Mouse (Mus musculus) heart, embryonic 10.5 days (tissue): ENCODE results near the gene Krtap2-4. TPM values are rescaled to one million over a fixed set of nuclear protein-coding genes. Genes with fewer than 3 reads are reported as not detected.

Source experiments
- DNase-seq: peaks from one replicate; pipeline ENCODE4 v3.0.0-alpha.2; 2017; ENCODE audit warnings: low spot score
- H3K27ac ChIP-seq: fragments of 300-500 bp; sonication (generic); 2 replicates; pipeline ENCODE4 v1.5.1; 2016; ENCODE audit warnings: mild to moderate bottlenecking
- H3K27me3 ChIP-seq: fragments of 300-500 bp; sonication (generic); 2 replicates; pipeline ENCODE4 v1.6.1; 2016; ENCODE audit warnings: mild to moderate bottlenecking; ENCODE audit not compliant: poor library complexity, insufficient read depth, severe bottlenecking
- H3K36me3 ChIP-seq: fragments of 300-500 bp; sonication (generic); 2 replicates; pipeline ENCODE4 v1.6.1; 2016; ENCODE audit warnings: mild to moderate bottlenecking, moderate library complexity
- H3K4me1 ChIP-seq: fragments of 300-500 bp; sonication (generic); 2 replicates; pipeline ENCODE4 v1.6.1; 2016; ENCODE audit warnings: mild to moderate bottlenecking
- H3K4me3 ChIP-seq: fragments of 300-500 bp; sonication (generic); 2 replicates; pipeline ENCODE4 v1.5.1; 2016; ENCODE audit warnings: mild to moderate bottlenecking, moderate library complexity
- H3K9me3 ChIP-seq: fragments of 300-500 bp; sonication (generic); 2 replicates; pipeline ENCODE4 v1.6.1; 2016; ENCODE audit warnings: mild to moderate bottlenecking, moderate library complexity
- WGBS: fragments of 180-500 bp; shearing (Covaris S2); methylation state at CpG from one replicate; pipeline ENCODE4 v1.1.7; 2016; 5-methylcytosine and 5-hydroxymethylcytosine counted together
- polyA plus RNA-seq: library from polyadenylated mRNA; unstranded; fragments of >200 nt; fragmentation: Nextera tagmentation; extraction: Ambion mirVana; gene quantifications from 2 replicates; pipeline ENCODE4 v1.2.1, GENCODE M21; 2016

The Krtap2-4 gene
- polyA plus RNA-seq, 1 experiment from 2014 or later = not detected

- DNase-seq = peak; percentile 85
- under 1% methylated on average over 7 of the region's 7 CpGs for WGBS
Observed at GRCm38 (mm10) chr11:99574106-99574505, 40.5 kb downstream of the Krtap2-4 start.

GRCm38 (mm10) chr11:99573164-99573563, 41.5 kb downstream of the Krtap2-4 start:
- Histone ChIP-seq H3K9me3 (no peaks in the 10 kb centered on the region), H3K4me1 (no peaks in the 10 kb centered on the region), H3K36me3 (no peaks in the 10 kb centered on the region), H3K27ac (no peak overlapping the region), H3K4me3 (no peak overlapping the region), H3K27me3 (no peaks in the 10 kb centered on the region)
- 62% methylated on average over 4 of the region's 4 CpGs for WGBS
- DNase-seq = no peak

More at GRCm38 (mm10) chr11:99574106-99574505, 40.5 kb downstream of the Krtap2-4 start:
- Histone ChIP-seq H3K27me3 (no peaks in the 10 kb centered on the region), H3K9me3 (no peaks in the 10 kb centered on the region), H3K4me3 (no peak overlapping the region), H3K4me1 (no peaks in the 10 kb centered on the region), H3K36me3 (no peaks in the 10 kb centered on the region), H3K27ac (no peak overlapping the region)

GRCm38 (mm10) chr11:99566530-99566929, 48.1 kb downstream of the Krtap2-4 start, which contains the start of gene Krtap3-1:
Krtap3-1 (minus strand) TSS chr11:99566630.
- no peak within 1 kb of the TSS for H3K4me3 ChIP-seq
- no peak within 1 kb of the TSS for H3K27ac ChIP-seq
- no peaks in the 10 kb centered on the region for H3K9me3 ChIP-seq
- DNase-seq = no peak
- 86% methylated on average over 7 of the region's 7 CpGs for WGBS
- H3K36me3 ChIP-seq = no peaks in the 10 kb centered on the region
- no peaks in the 10 kb centered on the region for H3K4me1 ChIP-seq
- no peaks in the 10 kb centered on the region for H3K27me3 ChIP-seq

Other genes starting within 250 kb of the Krtap2-4 start
- 0.20 and 0.39 TPM in 2 replicates for gene Krt28, start 239.9 kb downstream of the Krtap2-4 start, polyA plus RNA-seq
- 11.4 and 14.6 TPM in 2 replicates for gene Krt10, start 225.5 kb downstream of the Krtap2-4 start, polyA plus RNA-seq
- gene Krt12, start 192.6 kb downstream of the Krtap2-4 start, polyA plus RNA-seq = not detected in 2 replicates
- gene Krt20, start 176.7 kb downstream of the Krtap2-4 start, polyA plus RNA-seq = 6.6 and 9.5 TPM in 2 replicates
- gene Krt23, start 121.7 kb downstream of the Krtap2-4 start, polyA plus RNA-seq = 0.15 and 0.38 TPM in 2 replicates
- not detected in 2 replicates for gene Krt39, start 93.5 kb downstream of the Krtap2-4 start, polyA plus RNA-seq
- gene Krt40, start 71.7 kb downstream of the Krtap2-4 start, polyA plus RNA-seq = not detected in 2 replicates
- gene Krtap3-3, start 64.0 kb downstream of the Krtap2-4 start, polyA plus RNA-seq = not detected in 2 replicates
- gene Krtap3-2, start 58.0 kb downstream of the Krtap2-4 start, polyA plus RNA-seq = not detected in 2 replicates
- gene Gm11939, start 55.4 kb downstream of the Krtap2-4 start, polyA plus RNA-seq = not detected in 2 replicates
- gene Krtap3-1, start 48.2 kb downstream of the Krtap2-4 start, polyA plus RNA-seq = not detected in 2 replicates
- gene Krtap1-5, start 33.8 kb downstream of the Krtap2-4 start, polyA plus RNA-seq = not detected in 2 replicates
- gene Krtap1-4, start 31.2 kb downstream of the Krtap2-4 start, polyA plus RNA-seq = not detected in 2 replicates
- gene Krtap1-3, start 23.5 kb downstream of the Krtap2-4 start, polyA plus RNA-seq = not detected in 2 replicates
- gene Krtap9-3, start 16.7 kb downstream of the Krtap2-4 start, polyA plus RNA-seq = not detected in 2 replicates
- gene Gm11938, start 11.5 kb downstream of the Krtap2-4 start, polyA plus RNA-seq = not detected in 2 replicates
- gene Gm11937, start 4.7 kb downstream of the Krtap2-4 start, polyA plus RNA-seq = not detected in 2 replicates
- gene Gm11562, start 5.6 kb upstream of the Krtap2-4 start, polyA plus RNA-seq = not detected in 2 replicates
- gene Krtap4-1, start 13.4 kb upstream of the Krtap2-4 start, polyA plus RNA-seq = not detected in 2 replicates
- gene Krtap4-2, start 20.2 kb upstream of the Krtap2-4 start, polyA plus RNA-seq = not detected in 2 replicates
- gene Krtap4-7, start 29.2 kb upstream of the Krtap2-4 start, polyA plus RNA-seq = not detected in 2 replicates
- not detected in 2 replicates for gene Gm11555, start 35.4 kb upstream of the Krtap2-4 start, polyA plus RNA-seq
- not detected in 2 replicates for gene Gm11563, start 44.1 kb upstream of the Krtap2-4 start, polyA plus RNA-seq
- not detected in 2 replicates for gene Krtap4-6, start 51.1 kb upstream of the Krtap2-4 start, polyA plus RNA-seq
- not detected in 2 replicates for gene Gm14190, start 75.9 kb upstream of the Krtap2-4 start, polyA plus RNA-seq
- gene Gm14180, start 119.4 kb upstream of the Krtap2-4 start, polyA plus RNA-seq = not detected in 2 replicates
- gene Gm11595, start 158.1 kb upstream of the Krtap2-4 start, polyA plus RNA-seq = not detected in 2 replicates
- not detected in 2 replicates for gene Krtap4-8, start 165.9 kb upstream of the Krtap2-4 start, polyA plus RNA-seq
- not detected in 2 replicates for gene Krtap4-9, start 170.4 kb upstream of the Krtap2-4 start, polyA plus RNA-seq
- not detected in 2 replicates for gene Gm11596, start 178.6 kb upstream of the Krtap2-4 start, polyA plus RNA-seq
- gene Gm11569, start 184.1 kb upstream of the Krtap2-4 start, polyA plus RNA-seq = not detected in 2 replicates
- gene Gm11554, start 189.6 kb upstream of the Krtap2-4 start, polyA plus RNA-seq = not detected in 2 replicates
- gene Krtap4-13, start 195.0 kb upstream of the Krtap2-4 start, polyA plus RNA-seq = not detected in 2 replicates
- gene Gm11564, start 200.8 kb upstream of the Krtap2-4 start, polyA plus RNA-seq = not detected in 2 replicates
- gene 2300003K06Rik, start 223.2 kb upstream of the Krtap2-4 start, polyA plus RNA-seq = not detected in 2 replicates
- not detected in 2 replicates for gene Krtap4-16, start 236.8 kb upstream of the Krtap2-4 start, polyA plus RNA-seq
- not detected in 2 replicates for gene Gm11568, start 243.1 kb upstream of the Krtap2-4 start, polyA plus RNA-seq
- gene Gm11559, start 249.6 kb upstream of the Krtap2-4 start, polyA plus RNA-seq = not detected in 2 replicates